Mouse (Mus musculus) forebrain, embryonic 16.5 days (tissue): ENCODE measurements around the gene Cks1b. TPM values are rescaled to one million over a fixed set of nuclear protein-coding genes. Genes with fewer than 3 reads are reported as not detected.

Experiments used
- ATAC-seq: fragments of 200-750 bp; cut with Nextera tagmentation; 2 replicates; pipeline ENCODE4 v1.8.0; 2017; ENCODE audit warnings: mild to moderate bottlenecking, moderate library complexity
- H3K27ac ChIP-seq: fragments of 300-500 bp; sonication (generic); 2 replicates; pipeline ENCODE4 v1.5.1; 2014; ENCODE audit warnings: low read length, control low read depth
- H3K27me3 ChIP-seq: fragments of 300-500 bp; sonication (generic); replicated peaks from 2 replicates; pipeline ENCODE4 v1.6.1; 2014; ENCODE audit warnings: low read length; ENCODE audit not compliant: control insufficient read depth, insufficient read depth
- H3K36me3 ChIP-seq: fragments of 300-500 bp; sonication (generic); 2 replicates; pipeline ENCODE4 v1.6.1; 2014; ENCODE audit not compliant: control insufficient read depth, insufficient read depth
- H3K4me1 ChIP-seq: fragments of 300-500 bp; sonication (generic); replicated peaks from 2 replicates; pipeline ENCODE4 v1.6.1; 2014; ENCODE audit warnings: low read length; ENCODE audit not compliant: control insufficient read depth, insufficient read depth
- H3K4me2 ChIP-seq: fragments of 300-500 bp; sonication (generic); 2 replicates; pipeline ENCODE4 v1.6.1; 2014; ENCODE audit warnings: mild to moderate bottlenecking, low read length, control low read depth
- H3K4me3 ChIP-seq: fragments of 300-500 bp; sonication (generic); replicated peaks from 2 replicates; pipeline ENCODE4 v1.5.1; 2014; ENCODE audit warnings: mild to moderate bottlenecking, low read length, control low read depth
- H3K9ac ChIP-seq: fragments of 300-500 bp; sonication (generic); replicated peaks from 2 replicates; pipeline ENCODE4 v1.6.1; 2014; ENCODE audit warnings: low read depth, low read length, control low read depth
- H3K9me3 ChIP-seq: fragments of 300-500 bp; sonication (generic); 2 replicates; pipeline ENCODE4 v1.6.1; 2016; ENCODE audit warnings: low read length; ENCODE audit not compliant: control insufficient read depth
- WGBS: fragments of 180-500 bp; shearing (Covaris S2); extraction: QIAGEN DNeasy Blood & Tissue Kit; methylation state at CpG from one replicate; pipeline ENCODE4 v1.1.7; 2014; 5-methylcytosine and 5-hydroxymethylcytosine counted together
- polyA plus RNA-seq: library from polyadenylated mRNA; unstranded; fragments of >200 nt; fragmentation: Nextera tagmentation; extraction: Ambion mirVana; gene quantifications from 2 replicates; pipeline ENCODE4 v1.2.1, GENCODE M21; 2015

Gene Cks1b
- polyA plus RNA-seq, 1 experiment from 2014 or later: 139 TPM

DNA sequence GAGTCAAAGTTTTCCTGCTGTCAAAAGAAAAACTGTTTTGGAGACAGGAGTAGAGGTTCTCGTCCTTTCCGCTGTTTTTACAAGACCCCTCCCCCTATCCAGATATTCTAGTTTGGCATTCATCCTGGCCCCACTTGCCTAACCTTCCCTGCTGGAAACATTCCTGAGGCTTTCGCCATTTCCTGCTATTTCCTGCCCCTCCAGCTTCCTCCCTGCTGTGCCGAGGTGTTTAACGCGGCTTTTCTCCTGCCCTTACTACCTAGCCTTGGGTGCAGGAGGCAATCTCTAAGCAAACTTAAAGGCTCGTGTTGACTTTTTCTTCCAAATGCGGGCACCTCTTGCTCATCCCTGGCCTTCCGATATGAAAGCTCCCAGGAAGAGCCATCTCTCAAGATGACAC is 1.4 kb upstream of the Cks1b start:
- H3K4me1 ChIP-seq: peaks cover 34% of the 10 kb centered on the region

DNA sequence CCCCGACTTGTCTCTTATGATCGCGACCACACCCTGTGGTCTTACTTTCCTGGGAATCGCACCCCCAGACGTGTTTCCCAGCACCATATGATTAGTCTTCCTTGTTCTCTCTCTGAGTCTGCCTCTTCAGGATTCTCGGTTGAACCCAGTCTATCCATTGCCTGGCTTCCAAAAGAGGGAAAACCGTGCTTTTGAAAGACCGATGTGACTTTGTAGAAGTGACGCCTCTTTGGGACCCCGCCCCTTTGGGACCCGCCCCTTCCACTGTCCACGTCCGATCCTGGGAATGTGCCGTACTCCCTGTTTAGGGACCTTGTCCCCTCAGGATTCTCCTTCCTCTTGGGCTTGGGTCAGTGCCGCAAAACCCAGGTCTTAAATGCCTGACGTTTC is 673 bp upstream of the Cks1b start:
- no peaks in the 10 kb centered on the region for H3K27me3 ChIP-seq
- 0% methylated on average over 16 of the region's 16 CpGs for WGBS
- H3K4me3 ChIP-seq: peak overlapping the region; percentile 75
- H3K27ac ChIP-seq: peak overlapping the region; percentile 74
- H3K36me3 ChIP-seq: peaks cover 9% of the 10 kb centered on the region; the same call in 1 of the 2 replicates
- ATAC-seq: peak; percentile 2
- H3K9me3 ChIP-seq: no peaks in the 10 kb centered on the region
- H3K4me2 ChIP-seq: peak overlapping the region; percentile 91
- H3K9ac ChIP-seq: peak overlapping the region; percentile 57
- H3K4me1 ChIP-seq: peaks cover 34% of the 10 kb centered on the region

More for the DNA sequence above, 1.4 kb upstream of the Cks1b start:
- Histone ChIP-seq H3K27me3 (no peaks in the 10 kb centered on the region), H3K9ac (peak overlapping the region; percentile 57), H3K36me3 (peaks cover 9% of the 10 kb centered on the region; the same call in 1 of the 2 replicates), H3K27ac (peak overlapping the region; percentile 74), H3K4me3 (peak overlapping the region; percentile 75), H3K9me3 (no peaks in the 10 kb centered on the region), H3K4me2 (peak overlapping the region; percentile 91)
- 2% methylated on average over 9 of the region's 9 CpGs for WGBS
- no peak for ATAC-seq

DNA sequence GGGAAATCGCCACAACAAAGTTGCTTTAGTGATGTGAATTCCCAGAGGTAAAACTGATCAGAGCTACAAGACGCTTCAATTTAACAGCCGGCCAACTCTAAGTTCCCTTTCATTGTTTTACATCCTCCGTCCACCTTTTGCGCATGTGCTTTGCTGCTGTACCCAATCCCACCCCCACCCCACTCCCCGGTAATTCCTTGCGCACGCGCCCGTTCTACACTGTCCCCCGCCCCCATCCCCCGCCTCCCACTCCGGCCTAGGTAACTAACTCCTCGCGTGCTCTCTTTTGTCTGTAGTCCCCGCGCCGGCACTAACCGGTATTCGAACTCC is 378 bp downstream of the Cks1b start:
- peak overlapping the region; percentile 56 for H3K27ac ChIP-seq
- peaks cover 9% of the 10 kb centered on the region; the same call in 1 of the 2 replicates for H3K36me3 ChIP-seq
- peak; percentile 62 for ATAC-seq
- H3K4me3 ChIP-seq: peak overlapping the region; percentile 75
- H3K4me1 ChIP-seq: peaks cover 34% of the 10 kb centered on the region
- H3K9ac ChIP-seq: peak overlapping the region; percentile 33
- WGBS: under 1% methylated on average over 20 of the region's 20 CpGs
- peak overlapping the region; percentile 91 for H3K4me2 ChIP-seq
- H3K27me3 ChIP-seq: no peaks in the 10 kb centered on the region
- no peaks in the 10 kb centered on the region for H3K9me3 ChIP-seq

DNA sequence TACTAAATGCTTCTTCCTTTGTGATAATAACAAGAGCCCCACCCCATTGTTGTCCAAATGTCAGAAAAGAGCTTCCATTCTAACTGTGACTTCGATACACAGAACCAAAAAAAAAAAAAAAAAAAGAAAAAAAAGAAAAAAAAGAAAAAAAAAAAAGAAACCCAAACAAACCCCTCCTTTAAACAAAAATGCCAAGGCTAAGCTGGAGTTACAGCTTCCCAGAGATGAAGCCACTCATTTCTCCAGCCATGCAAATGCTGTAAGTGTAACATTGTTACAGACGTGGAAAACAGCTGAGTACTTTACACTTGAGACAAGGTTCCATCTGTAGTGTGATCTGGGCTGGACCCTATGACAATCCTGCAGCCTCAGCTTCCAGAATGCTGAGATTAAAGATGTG is 1.1 kb downstream of the Cks1b start:
- H3K9ac ChIP-seq: peak overlapping the region; percentile 33
- H3K4me3 ChIP-seq: peak overlapping the region; percentile 75
- H3K4me1 ChIP-seq: peaks cover 32% of the 10 kb centered on the region
- no peak for ATAC-seq
- WGBS: 15% methylated on average over 2 of the region's 2 CpGs
- H3K27me3 ChIP-seq: no peaks in the 10 kb centered on the region
- peak overlapping the region; percentile 54; the same call in 1 of the 2 replicates for H3K27ac ChIP-seq
- H3K9me3 ChIP-seq: no peaks in the 10 kb centered on the region
- peaks cover 9% of the 10 kb centered on the region; the same call in 1 of the 2 replicates for H3K36me3 ChIP-seq
- H3K4me2 ChIP-seq: peak overlapping the region; percentile 91

DNA sequence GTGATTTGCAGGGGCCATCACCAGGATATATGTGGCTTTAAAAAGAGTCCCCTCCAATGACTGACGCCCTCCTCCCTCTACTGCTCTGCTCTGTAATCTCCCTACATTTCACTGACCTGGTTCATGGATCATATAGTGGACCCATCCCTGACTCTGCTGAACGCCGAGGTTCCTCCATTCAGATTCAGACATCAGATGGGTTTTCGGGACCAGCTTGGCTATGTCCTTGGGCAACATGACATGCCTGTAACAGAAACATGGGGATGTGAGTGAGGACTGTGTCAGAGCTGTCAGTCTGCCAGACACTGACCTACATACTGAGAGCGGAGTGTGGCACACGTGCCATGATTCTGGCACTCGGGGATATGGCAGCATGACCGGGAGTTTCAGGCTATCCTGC is 2.0 kb downstream of the Cks1b start:
- 97% methylated on average over 8 of the region's 8 CpGs for WGBS
- Histone ChIP-seq H3K27ac (no peak overlapping the region), H3K4me2 (no peak overlapping the region), H3K36me3 (peaks cover 9% of the 10 kb centered on the region; the same call in 1 of the 2 replicates), H3K9me3 (no peaks in the 10 kb centered on the region), H3K4me3 (no peak overlapping the region), H3K9ac (no peak overlapping the region), H3K27me3 (no peaks in the 10 kb centered on the region), H3K4me1 (peaks cover 27% of the 10 kb centered on the region)
- ATAC-seq: no peak

DNA sequence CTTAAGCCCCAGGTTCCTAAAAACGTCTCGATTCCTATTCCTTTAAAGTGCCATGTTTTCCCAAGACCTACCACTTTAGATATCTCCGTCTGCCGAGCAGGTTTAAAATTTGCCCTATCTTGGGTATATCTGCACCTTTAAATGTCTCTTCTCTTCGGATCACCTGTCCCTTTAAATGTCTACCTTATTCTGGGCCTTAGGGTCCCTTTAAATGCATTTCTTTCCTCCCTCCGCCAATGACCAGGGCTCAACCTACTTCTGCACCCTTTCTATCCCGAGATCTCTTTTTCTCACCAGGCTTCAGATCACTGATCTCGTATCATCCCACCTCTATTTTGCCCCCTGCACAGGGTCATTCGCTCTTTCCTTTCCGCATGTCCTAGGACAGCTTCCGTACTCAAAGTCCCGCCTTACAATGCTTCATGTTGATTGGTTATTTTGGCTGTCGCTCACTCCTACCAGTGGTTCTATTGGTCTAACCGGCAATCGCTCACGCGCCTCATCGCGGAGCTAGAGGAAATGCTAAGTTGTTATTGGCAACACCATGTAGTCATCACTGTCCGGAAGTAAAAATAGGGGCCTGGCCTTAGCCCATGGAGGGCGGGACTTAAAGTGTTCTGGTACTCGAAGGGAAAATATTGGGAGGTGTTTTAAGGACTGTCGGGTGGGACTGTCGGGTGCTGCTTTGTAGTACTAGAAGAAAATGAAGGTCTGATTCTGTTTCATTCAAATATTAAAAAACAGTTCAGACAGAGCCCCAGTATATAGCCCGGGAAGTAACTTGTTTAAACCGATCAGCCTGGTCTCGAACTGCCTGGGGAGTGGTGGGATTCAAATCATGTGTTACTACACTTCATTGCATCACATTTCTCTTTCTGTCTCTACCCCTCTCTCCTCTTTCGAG is 6.4 kb downstream of the Cks1b start, which contains the start of gene Flad1:
Flad1 (minus strand) TSS at position 381 of the 904 bp plus-strand sequence.
- H3K27me3 ChIP-seq: no peaks in the 10 kb centered on the region

DNA sequence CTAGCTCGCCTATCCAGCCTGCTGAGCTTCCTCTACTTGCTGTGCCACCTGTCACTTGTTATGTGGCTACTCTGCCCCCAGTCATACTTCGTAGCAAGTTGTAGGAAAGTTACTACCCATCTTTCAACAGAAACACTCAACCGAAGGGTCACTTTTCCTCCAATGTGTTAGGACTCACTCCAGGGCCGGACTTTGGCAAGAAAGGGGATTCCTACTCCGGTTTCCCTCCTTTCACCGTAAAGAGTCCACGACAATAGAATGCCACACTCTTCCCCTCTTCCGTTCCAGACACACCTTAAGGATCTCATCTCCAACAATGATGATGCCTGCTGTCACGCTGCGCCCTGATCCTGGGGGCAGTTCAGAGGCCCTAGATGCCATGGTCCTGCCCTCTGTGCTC is 7.3 kb downstream of the Cks1b start:
- ATAC-seq: no peak
- peak overlapping the region; percentile 53 for H3K4me2 ChIP-seq
- H3K27me3 ChIP-seq: no peaks in the 10 kb centered on the region
- 82% methylated on average over 10 of the region's 10 CpGs for WGBS
- H3K9me3 ChIP-seq: no peaks in the 10 kb centered on the region
- H3K9ac ChIP-seq: peak overlapping the region; percentile 62
- peaks cover 11% of the 10 kb centered on the region; the same call in 1 of the 2 replicates for H3K36me3 ChIP-seq
- H3K27ac ChIP-seq: no peak overlapping the region
- H3K4me3 ChIP-seq: peak overlapping the region; percentile 59
- peaks cover 10% of the 10 kb centered on the region for H3K4me1 ChIP-seq

More for the DNA sequence above, 6.4 kb downstream of the Cks1b start, which contains the start of gene Flad1:
- H3K4me2 ChIP-seq: peak within 1 kb of the TSS; percentile 53
- peak within 1 kb of the TSS; percentile 59 for H3K4me3 ChIP-seq
- H3K4me1 ChIP-seq: peaks cover 14% of the 10 kb centered on the region
- H3K27ac ChIP-seq: peak within 1 kb of the TSS; percentile 42; the same call in 1 of the 2 replicates
- H3K36me3 ChIP-seq: peaks cover 12% of the 10 kb centered on the region; the same call in 1 of the 2 replicates
- WGBS: 7% methylated on average over 28 of the region's 28 CpGs
- ATAC-seq: peak; percentile 100
- H3K9me3 ChIP-seq: no peaks in the 10 kb centered on the region
- peak within 1 kb of the TSS; percentile 62 for H3K9ac ChIP-seq

DNA sequence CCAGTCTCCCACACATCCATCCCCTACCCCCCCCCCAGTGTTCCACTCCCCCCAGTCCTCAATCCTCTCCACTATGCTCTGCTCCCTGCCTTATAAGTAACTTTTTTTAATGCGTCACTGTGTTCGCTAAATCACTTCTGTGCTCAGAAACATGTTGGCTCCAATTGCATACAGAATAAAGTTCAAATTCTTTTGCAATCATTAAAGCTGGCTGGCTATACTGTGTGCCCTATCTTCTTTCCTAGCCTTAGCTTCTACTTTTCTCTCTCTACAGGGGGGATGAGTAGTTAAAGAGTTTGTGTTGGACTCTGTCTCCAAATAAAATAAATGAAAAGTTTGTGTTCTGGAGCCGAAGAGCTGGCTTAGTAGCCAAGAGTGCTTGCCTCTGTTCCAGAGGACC is 8.5 kb downstream of the Cks1b start:
- Histone ChIP-seq H3K4me1 (peaks cover 10% of the 10 kb centered on the region), H3K4me2 (no peak overlapping the region), H3K27me3 (no peaks in the 10 kb centered on the region), H3K36me3 (peaks cover 3% of the 10 kb centered on the region; the same call in 1 of the 2 replicates), H3K9ac (no peak overlapping the region), H3K4me3 (no peak overlapping the region), H3K27ac (no peak overlapping the region), H3K9me3 (no peaks in the 10 kb centered on the region)
- 91% methylated on average over 3 of the region's 3 CpGs for WGBS
- ATAC-seq: no peak

DNA sequence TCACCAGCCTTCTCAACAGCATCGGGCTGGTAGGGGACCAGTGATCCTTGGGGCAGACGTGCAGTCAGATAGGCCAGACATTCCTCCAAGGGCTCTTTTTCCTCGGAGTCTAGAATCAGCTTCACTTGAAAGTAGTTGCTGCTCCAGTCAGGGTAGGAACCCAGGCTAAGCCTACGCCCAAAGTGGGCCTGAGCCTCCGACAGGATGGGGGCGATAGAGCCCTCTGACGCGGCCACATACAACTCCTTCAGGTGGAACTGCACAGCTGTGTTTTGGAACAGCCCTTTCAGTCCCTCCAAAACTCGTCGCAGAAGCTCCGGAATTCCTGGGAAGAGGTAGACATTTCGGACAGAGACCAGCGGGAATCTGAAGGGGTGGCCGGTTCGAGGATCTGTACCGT is 9.7 kb downstream of the Cks1b start:
- peaks cover 3% of the 10 kb centered on the region; the same call in 1 of the 2 replicates for H3K36me3 ChIP-seq
- no peak for ATAC-seq
- 68% methylated on average over 16 of the region's 16 CpGs for WGBS
- peaks cover 10% of the 10 kb centered on the region for H3K4me1 ChIP-seq
- H3K9ac ChIP-seq: no peak overlapping the region
- no peak overlapping the region for H3K27ac ChIP-seq
- H3K9me3 ChIP-seq: no peaks in the 10 kb centered on the region
- no peaks in the 10 kb centered on the region for H3K27me3 ChIP-seq
- no peak overlapping the region for H3K4me3 ChIP-seq
- no peak overlapping the region for H3K4me2 ChIP-seq
